Mouse (Mus musculus) heart, embryonic 13.5 days (tissue): ENCODE measurements around the gene Phc1. TPM values are rescaled to one million over a fixed set of nuclear protein-coding genes. Genes with fewer than 3 reads are reported as not detected.
"Not testable (repeated sequence)": the region's sequence is repeated elsewhere in the genome, so short reads cannot be mapped to it uniquely, and the experiment has no call there.

ENCODE experiments used
- ATAC-seq: fragments of 200-750 bp; cut with Nextera tagmentation; 2 replicates; pipeline ENCODE4 v1.8.0; 2017; ENCODE audit warnings: moderate TSS enrichment; ENCODE audit not compliant: insufficient number of reproducible peaks, low FRiP score, low TSS enrichment; ENCODE audit errors: extremely low read depth
- H3K27ac ChIP-seq: fragments of 300-500 bp; sonication (generic); replicated peaks from 2 replicates; pipeline ENCODE4 v1.5.1; 2015; ENCODE audit warnings: moderate library complexity, mild to moderate bottlenecking, inconsistent platforms
- H3K27me3 ChIP-seq: fragments of 300-500 bp; sonication (generic); replicated peaks from 2 replicates; pipeline ENCODE4 v1.6.1; 2015; ENCODE audit warnings: mild to moderate bottlenecking, inconsistent platforms
- H3K36me3 ChIP-seq: fragments of 300-500 bp; sonication (generic); 2 replicates; pipeline ENCODE4 v1.6.1; 2015; ENCODE audit warnings: mild to moderate bottlenecking, inconsistent platforms
- H3K4me1 ChIP-seq: fragments of 300-500 bp; sonication (generic); 2 replicates; pipeline ENCODE4 v1.6.1; 2015; ENCODE audit warnings: inconsistent platforms
- H3K4me2 ChIP-seq: fragments of 300-500 bp; sonication (generic); 2 replicates; pipeline ENCODE4 v1.6.1; 2015; ENCODE audit warnings: inconsistent platforms, mild to moderate bottlenecking, moderate library complexity
- H3K4me3 ChIP-seq: fragments of 300-500 bp; sonication (generic); 2 replicates; pipeline ENCODE4 v1.5.1; 2015; ENCODE audit warnings: moderate library complexity, mild to moderate bottlenecking, inconsistent platforms
- H3K9ac ChIP-seq: fragments of 300-500 bp; sonication (generic); 2 replicates; pipeline ENCODE4 v1.6.1; 2015; ENCODE audit warnings: inconsistent platforms, mild to moderate bottlenecking, moderate library complexity
- H3K9me3 ChIP-seq: fragments of 300-500 bp; sonication (generic); 2 replicates; pipeline ENCODE4 v1.6.1; 2016; ENCODE audit warnings: inconsistent platforms
- WGBS: fragments of 180-500 bp; shearing (Covaris S2); methylation state at CpG from one replicate; pipeline ENCODE4 v1.1.7; 2015; ENCODE audit warnings: mixed read lengths; 5-methylcytosine and 5-hydroxymethylcytosine counted together
- polyA plus RNA-seq: library from polyadenylated mRNA; unstranded; fragments of >200 nt; fragmentation: Nextera tagmentation; extraction: Ambion mirVana; gene quantifications from 2 replicates; pipeline ENCODE4 v1.2.1, GENCODE M21; 2015

The Phc1 gene
- polyA plus RNA-seq: 9.7 and 12.1 TPM in 2 replicates

GRCm38 (mm10) chr6:122340349-122341000 is at the start of gene Phc1:
Phc1 (minus strand) TSS chr6:122340561.
- H3K4me1 ChIP-seq: peaks cover 45% of the 10 kb centered on the region
- 3% methylated on average over 17 of the region's 17 CpGs for WGBS
- ATAC-seq: no peak
- peak within 1 kb of the TSS; percentile 90 for H3K9ac ChIP-seq
- no peaks in the 10 kb centered on the region for H3K27me3 ChIP-seq
- H3K4me3 ChIP-seq: peak within 1 kb of the TSS; percentile 79
- peak within 1 kb of the TSS; percentile 89 for H3K4me2 ChIP-seq
- H3K27ac ChIP-seq: peak within 1 kb of the TSS; percentile 92
- no peaks in the 10 kb centered on the region for H3K9me3 ChIP-seq
- peaks cover 13% of the 10 kb centered on the region for H3K36me3 ChIP-seq

GRCm38 (mm10) chr6:122389986-122390385 is 49.6 kb upstream of the Phc1 start:
- not testable (repeated sequence) for H3K9ac ChIP-seq, H3K4me3 ChIP-seq, H3K27ac ChIP-seq, ATAC-seq, H3K9me3 ChIP-seq, H3K4me2 ChIP-seq, H3K27me3 ChIP-seq, H3K36me3 ChIP-seq
- WGBS: 67% methylated on average over 3 of the region's 3 CpGs
- H3K4me1 ChIP-seq: peaks cover 41% of the 10 kb centered on the region

GRCm38 (mm10) chr6:122387177-122388028 is 47.0 kb upstream of the Phc1 start:
- H3K27me3 ChIP-seq, H3K27ac ChIP-seq, H3K36me3 ChIP-seq, H3K9ac ChIP-seq, H3K4me3 ChIP-seq, H3K4me2 ChIP-seq, H3K9me3 ChIP-seq, ATAC-seq: not testable (repeated sequence)
- peaks cover 19% of the 10 kb centered on the region for H3K4me1 ChIP-seq
- WGBS: 78% methylated on average over 12 of the region's 12 CpGs

- no peak overlapping the region for H3K9ac ChIP-seq
- 63% methylated on average over 5 of the region's 5 CpGs for WGBS
- H3K36me3 ChIP-seq: no peaks in the 10 kb centered on the region
- H3K9me3 ChIP-seq: no peaks in the 10 kb centered on the region
- no peak overlapping the region for H3K27ac ChIP-seq
- H3K4me3 ChIP-seq: no peak overlapping the region
- no peak for ATAC-seq
- H3K27me3 ChIP-seq: peaks cover 3% of the 10 kb centered on the region; the same call in 1 of the 2 replicates
- H3K4me2 ChIP-seq: no peak overlapping the region
- peaks cover 5% of the 10 kb centered on the region for H3K4me1 ChIP-seq
Observed at GRCm38 (mm10) chr6:122385724-122386123, 45.4 kb upstream of the Phc1 start.

GRCm38 (mm10) chr6:122384886-122385285 is 44.5 kb upstream of the Phc1 start:
- peaks cover 3% of the 10 kb centered on the region; the same call in 1 of the 2 replicates for H3K27me3 ChIP-seq
- no peak for ATAC-seq
- 68% methylated on average over 13 of the region's 13 CpGs for WGBS
- no peak overlapping the region for H3K9ac ChIP-seq
- H3K9me3 ChIP-seq: no peaks in the 10 kb centered on the region
- no peak overlapping the region for H3K27ac ChIP-seq
- no peak overlapping the region for H3K4me2 ChIP-seq
- no peaks in the 10 kb centered on the region for H3K36me3 ChIP-seq
- H3K4me1 ChIP-seq: no peaks in the 10 kb centered on the region
- no peak overlapping the region for H3K4me3 ChIP-seq

- H3K9ac ChIP-seq: no peak overlapping the region
- 75% methylated on average over 5 of the region's 5 CpGs for WGBS
- no peak for ATAC-seq
Observed at GRCm38 (mm10) chr6:122383211-122383610, 42.9 kb upstream of the Phc1 start.

GRCm38 (mm10) chr6:122382046-122382445 is 41.7 kb upstream of the Phc1 start:
- no peaks in the 10 kb centered on the region for H3K36me3 ChIP-seq
- ATAC-seq: no peak
- WGBS: 77% methylated on average over 8 of the region's 8 CpGs
- no peaks in the 10 kb centered on the region for H3K9me3 ChIP-seq
- no peaks in the 10 kb centered on the region for H3K4me1 ChIP-seq
- peaks cover 3% of the 10 kb centered on the region; the same call in 1 of the 2 replicates for H3K27me3 ChIP-seq
- no peak overlapping the region for H3K4me3 ChIP-seq
- H3K27ac ChIP-seq: no peak overlapping the region
- no peak overlapping the region for H3K9ac ChIP-seq
- no peak overlapping the region for H3K4me2 ChIP-seq

More at GRCm38 (mm10) chr6:122383211-122383610, 42.9 kb upstream of the Phc1 start:
- Histone ChIP-seq H3K4me3 (no peak overlapping the region), H3K4me1 (no peaks in the 10 kb centered on the region), H3K36me3 (no peaks in the 10 kb centered on the region), H3K27me3 (peaks cover 3% of the 10 kb centered on the region; the same call in 1 of the 2 replicates), H3K27ac (no peak overlapping the region), H3K4me2 (no peak overlapping the region), H3K9me3 (no peaks in the 10 kb centered on the region)

GRCm38 (mm10) chr6:122368245-122368644 is 27.9 kb upstream of the Phc1 start:
- Histone ChIP-seq H3K4me2 (no peak overlapping the region), H3K27me3 (no peaks in the 10 kb centered on the region), H3K27ac (no peak overlapping the region), H3K4me3 (no peak overlapping the region), H3K9ac (no peak overlapping the region), H3K36me3 (no peaks in the 10 kb centered on the region), H3K9me3 (no peaks in the 10 kb centered on the region), H3K4me1 (no peaks in the 10 kb centered on the region)
- 46% methylated on average over 3 of the region's 3 CpGs for WGBS
- no peak for ATAC-seq

- Histone ChIP-seq H3K27me3 (no peaks in the 10 kb centered on the region), H3K9me3 (no peaks in the 10 kb centered on the region; the same call in 1 of the 2 replicates), H3K4me1 (no peaks in the 10 kb centered on the region), H3K4me3 (no peak overlapping the region), H3K27ac (no peak overlapping the region), H3K4me2 (no peak overlapping the region), H3K36me3 (no peaks in the 10 kb centered on the region), H3K9ac (no peak overlapping the region)
- no peak for ATAC-seq
- 37% methylated on average over 3 of the region's 3 CpGs for WGBS
Observed at GRCm38 (mm10) chr6:122366976-122367375, 26.6 kb upstream of the Phc1 start.

GRCm38 (mm10) chr6:122366287-122366686 is 25.9 kb upstream of the Phc1 start:
- H3K36me3 ChIP-seq: no peaks in the 10 kb centered on the region
- no peaks in the 10 kb centered on the region for H3K27me3 ChIP-seq
- H3K4me1 ChIP-seq: no peaks in the 10 kb centered on the region
- no peaks in the 10 kb centered on the region; the same call in 1 of the 2 replicates for H3K9me3 ChIP-seq
- WGBS: 43% methylated on average over 2 of the region's 2 CpGs
- ATAC-seq: no peak
- H3K4me2 ChIP-seq: no peak overlapping the region
- no peak overlapping the region for H3K4me3 ChIP-seq
- H3K27ac ChIP-seq: no peak overlapping the region
- no peak overlapping the region for H3K9ac ChIP-seq

GRCm38 (mm10) chr6:122365706-122366105 is 25.3 kb upstream of the Phc1 start:
- 45% methylated on average over 3 of the region's 3 CpGs for WGBS
- ATAC-seq: no peak
- Histone ChIP-seq H3K27ac (no peak overlapping the region), H3K9me3 (no peaks in the 10 kb centered on the region; the same call in 1 of the 2 replicates), H3K9ac (no peak overlapping the region), H3K4me1 (no peaks in the 10 kb centered on the region), H3K4me2 (no peak overlapping the region), H3K36me3 (no peaks in the 10 kb centered on the region), H3K27me3 (no peaks in the 10 kb centered on the region), H3K4me3 (no peak overlapping the region)
